Mouse (Mus musculus): ENCODE data around the gene Zfp1.

Gene Zfp1

DNA sequence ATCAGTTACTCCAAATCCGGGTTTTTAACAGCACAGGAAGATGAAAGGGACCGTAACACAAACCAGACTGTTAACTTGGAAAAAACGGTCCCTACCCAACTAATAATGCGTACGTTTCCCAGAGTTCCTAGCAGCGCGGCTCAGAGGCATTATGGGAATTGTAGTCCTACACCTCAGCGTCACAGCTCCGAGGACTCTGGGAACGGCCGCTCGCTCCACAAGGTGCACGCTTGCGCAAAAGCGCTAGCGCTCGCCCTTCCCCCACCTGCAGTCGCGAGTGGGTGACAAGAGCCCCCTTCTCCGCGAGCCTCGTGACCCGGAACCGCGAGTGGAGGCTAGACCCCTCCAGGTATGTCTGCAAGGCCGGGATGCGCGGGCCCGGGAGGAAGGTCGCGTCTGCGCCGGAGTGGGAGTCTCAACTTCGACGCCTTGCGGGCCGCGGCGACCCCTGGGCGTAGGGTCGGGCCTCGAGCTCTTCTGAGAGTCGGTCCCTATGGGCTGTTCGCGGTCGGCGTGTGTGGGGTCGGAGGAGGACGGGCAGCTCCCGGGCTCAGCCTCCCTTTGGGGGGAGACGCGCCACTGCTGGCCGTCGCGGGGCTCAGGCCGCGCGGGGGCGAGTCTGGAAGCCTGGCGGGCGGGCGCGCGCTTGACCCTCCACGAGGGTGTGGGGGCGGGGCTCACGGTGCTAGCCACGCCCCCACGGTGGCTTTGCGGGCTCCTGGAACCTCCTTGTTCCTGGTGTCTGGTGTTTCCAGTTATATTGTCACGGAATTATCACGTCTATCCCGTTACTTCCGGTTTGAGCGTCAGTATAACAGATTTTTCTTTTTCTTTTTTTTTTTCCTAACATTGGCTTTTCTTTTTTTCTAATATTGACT lies at the start of gene Zfp1:
Gene Zfp1 (plus strand): TSS at position 138 of the 878 bp plus-strand sequence.
- peak; percentile 92 for DNase-seq

DNA sequence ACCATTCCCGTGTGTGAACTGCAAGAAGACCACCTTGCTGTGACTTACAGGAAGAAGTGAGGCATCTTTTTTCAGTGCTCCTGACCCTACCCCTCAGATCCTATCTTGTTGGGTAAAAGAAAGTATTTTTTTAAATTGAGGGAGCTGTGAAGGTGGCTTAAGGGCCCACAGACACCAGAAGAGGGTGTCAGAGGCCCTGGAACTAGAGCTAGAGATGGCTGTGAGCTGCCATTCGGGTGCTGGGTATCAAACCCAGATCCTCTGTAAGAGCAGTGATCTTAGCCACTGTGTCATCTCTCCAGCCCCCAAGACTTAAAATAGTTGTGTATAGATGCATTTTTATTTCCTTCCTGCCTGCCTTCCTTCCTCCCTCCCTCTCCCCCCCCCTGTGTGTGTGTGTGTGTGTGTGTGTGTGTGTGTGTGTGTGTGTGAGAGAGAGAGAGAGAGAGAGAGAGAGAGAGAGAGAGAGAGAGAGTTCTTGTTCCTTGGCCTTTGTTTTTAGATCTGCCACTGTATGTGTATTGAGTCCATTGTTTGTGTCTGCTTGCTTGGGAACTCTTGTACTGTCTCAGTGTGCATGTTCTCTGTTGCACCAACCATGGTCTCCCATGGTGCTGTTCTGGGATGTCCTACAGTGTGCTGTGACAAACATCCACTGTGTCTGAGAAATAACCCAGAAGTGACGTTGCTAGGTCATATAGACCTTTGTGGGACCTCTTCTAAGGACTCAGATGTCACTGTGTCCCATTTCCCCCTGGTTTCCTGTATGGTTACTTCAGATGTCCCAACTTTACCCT lies 49.0 kb upstream of the Zfp1 start:
- DNase-seq: peak in 1 of 2 experiments; percentile 14

DNA sequence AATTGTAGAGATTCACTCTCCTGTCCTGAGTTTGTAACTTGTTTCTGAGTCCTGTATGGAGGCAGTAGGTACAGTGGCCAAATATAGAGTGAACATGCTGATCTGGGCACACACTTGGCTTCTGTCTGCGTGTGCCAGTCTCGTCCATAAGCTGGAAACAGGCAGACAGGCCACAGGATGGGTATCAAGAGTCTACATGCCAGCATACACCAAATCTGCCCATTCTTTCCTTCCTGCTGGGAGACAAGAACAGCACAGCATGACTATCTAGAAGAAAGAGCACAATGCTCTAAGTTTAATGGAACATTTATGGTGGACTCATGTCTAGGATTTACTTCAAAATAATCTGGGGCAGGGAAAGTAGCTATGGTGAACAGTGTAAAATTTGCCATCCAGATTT lies 48.2 kb upstream of the Zfp1 start:
- DNase-seq: no peak

DNA sequence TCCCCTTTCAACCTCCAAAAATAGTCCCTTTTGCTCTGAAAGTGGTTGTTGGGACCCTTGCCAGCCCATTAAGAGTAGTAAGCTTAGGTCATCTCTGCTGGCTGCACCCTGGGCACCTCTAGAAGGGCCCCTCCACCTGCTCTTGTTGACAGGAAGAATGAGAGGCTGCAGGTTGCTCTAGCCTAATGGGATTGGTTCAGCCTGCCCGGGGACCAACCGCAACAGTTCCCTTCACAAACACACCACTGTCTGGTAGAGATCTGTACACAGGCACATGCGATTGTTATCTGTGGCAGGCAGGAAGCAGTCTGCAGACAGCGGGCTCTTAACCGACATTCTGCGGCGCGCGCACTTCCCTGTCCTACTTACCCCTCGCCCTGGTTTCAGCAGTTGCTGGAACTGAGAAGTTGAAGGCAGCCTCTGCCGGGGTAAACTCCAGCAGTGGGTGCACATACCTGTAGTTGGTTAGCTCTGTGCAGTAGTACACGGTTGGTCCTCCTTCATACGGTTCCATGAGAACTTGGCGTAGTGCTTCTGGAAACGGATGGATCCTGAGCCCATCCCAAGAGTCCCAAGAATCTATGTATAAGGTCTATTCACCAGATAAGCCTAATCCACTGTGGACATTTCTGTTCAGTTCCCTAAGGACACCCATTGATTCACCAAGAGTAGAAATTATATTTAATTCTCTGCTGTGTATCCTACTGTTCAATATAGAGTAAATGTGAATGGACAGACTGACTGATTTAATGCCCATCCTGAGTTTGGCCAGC lies 47.3 kb upstream of the Zfp1 start:
- peak; percentile 62 to 72 for DNase-seq

DNA sequence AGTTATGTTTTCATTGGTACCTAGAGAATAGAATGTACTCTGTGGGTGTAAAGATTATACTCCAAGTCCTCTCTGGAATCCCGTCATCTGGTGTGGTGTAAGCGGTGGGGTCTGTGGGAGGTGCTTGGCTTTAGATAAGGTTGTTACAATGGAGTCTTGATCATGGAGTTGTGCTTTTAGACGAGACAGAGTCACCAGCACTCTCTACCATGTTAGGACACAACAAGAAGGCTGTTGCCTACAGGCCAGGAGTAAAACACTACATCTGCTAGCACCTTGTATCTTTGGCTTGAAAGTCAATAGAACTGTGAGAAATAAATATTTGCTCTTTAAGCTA lies 46.7 kb upstream of the Zfp1 start:
- DNase-seq: no peak

DNA sequence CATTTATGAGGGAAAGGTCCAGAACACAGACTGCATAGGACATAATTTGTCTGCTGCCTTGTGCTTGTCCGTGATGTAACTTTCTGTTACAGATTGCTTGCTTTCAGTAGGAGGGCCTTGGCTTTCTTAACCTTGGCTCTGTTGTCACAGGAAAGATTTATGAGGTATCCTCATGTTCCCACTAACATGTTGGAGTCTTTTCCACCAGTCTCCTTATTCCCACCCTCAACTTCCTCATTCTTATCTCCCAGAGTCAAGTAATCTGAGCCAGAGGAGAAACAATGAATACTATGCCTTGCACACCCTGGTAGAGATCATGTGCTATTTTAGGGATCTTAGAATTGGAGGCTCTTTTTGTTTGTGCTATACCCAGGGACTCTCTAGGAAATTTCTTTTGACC lies 45.9 kb upstream of the Zfp1 start:
- no peak for DNase-seq

DNA sequence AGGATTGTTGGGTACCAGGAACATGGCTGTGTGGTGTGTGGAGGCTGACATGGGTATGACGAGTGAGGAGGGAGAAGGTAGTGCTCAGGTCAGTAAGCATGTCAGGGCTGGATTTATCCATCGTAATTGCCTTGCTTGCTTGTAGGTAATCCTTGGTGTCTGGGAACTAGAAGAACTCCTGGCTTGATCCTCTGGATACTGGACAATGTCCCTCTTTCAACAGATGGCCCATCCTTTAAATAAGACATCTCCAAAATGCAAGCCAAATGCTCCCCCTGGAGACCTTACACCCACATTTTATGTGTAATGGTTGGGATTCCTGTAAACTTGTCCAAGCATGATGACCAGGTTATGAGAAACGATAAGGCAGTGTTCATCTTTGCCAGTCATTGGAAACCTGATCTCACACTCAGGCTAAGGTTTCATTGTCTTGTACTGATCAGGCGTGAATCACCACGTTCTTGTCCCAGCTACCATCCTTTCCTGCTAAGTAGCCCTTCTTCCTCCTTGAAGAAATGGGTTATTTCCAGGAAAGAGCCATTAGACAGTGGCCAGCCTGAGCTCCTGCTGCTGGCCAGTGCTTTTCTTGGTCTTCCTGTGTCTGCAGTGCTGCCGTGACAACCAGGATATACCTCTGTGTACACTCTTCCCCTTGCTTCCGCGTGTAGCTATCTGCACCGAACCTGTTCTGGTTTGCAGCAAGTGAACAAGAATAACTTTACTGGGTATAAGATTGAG lies 43.3 kb upstream of the Zfp1 start:
- no peak for DNase-seq

DNA sequence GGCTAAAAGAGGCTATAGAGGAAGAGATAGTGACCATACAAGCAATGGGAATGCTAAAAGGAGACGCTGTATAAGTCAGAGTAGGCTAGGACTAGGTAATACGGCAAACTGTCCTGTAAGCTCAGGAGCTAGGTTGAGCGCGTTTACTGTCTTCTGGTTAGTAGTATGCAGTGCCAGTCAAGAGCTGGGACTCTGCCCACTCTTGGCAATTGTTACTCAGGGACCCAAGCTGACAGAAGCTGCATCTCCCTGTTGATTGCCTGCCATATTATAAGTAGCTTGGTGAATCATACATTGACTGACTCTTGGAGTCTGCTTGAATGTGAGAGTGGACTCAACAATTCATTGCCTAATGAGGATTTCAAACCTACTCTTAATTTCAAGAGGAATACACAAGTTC lies 41.2 kb upstream of the Zfp1 start:
- DNase-seq: no peak

DNA sequence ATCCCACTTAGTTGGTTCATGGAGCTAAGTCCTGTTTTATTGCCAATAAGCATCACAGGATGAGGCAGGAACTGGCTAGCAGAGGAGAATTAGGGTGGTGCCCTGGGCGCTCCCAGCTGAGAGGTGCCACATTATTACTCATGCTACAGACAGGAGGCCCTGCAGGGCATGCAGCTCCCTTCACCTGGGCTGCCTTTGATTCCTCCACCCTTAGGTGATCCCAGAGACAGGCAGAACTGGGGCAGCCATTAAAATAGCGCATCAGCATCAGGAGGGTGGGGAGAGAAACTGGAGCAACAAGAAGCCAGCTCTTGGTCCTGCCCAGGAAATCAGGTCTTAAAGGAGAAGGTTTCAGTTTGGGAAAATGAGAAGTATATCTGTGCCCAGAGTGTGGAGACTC lies 38.2 kb upstream of the Zfp1 start:
- DNase-seq: no peak

DNA sequence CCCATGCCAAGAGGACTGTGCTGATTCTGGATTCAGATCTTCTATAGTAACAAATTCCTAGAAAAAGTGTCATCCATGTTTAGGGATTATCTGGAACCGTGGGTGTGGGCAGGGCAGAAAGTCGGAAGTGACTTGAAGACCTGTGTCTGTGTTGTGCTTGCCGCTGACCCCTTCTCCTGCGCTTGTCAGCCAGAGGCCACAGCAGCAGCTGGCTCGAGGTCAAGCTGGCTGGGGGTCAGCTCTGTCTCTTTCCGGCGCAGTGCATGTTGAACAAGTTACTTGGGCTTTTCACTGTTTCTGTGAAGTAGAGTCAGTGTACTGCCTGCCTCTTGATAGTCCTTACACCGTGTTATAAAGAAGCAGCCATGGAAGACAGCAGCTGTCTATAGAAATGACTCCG lies 36.2 kb upstream of the Zfp1 start:
- no peak for DNase-seq

DNA sequence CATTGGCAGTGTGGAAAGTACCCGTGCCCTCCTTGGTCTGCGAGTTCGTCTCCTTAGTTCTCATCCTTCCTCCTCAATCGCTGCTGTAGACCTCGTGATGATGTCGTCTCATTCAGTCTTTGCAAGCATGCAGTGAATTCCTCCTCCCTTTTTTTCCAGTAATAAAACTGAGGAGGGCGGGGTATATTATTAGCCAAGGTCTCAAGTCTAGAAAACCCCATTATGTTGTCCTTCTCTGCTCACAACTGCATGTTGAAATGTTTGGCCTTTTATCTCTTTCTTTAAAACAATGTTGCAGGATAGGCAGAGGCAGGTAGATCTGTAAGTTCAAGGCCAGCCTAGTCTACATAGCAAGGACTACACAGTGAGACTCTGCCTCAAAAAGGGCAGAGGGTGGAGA lies 35.8 kb upstream of the Zfp1 start:
- DNase-seq: no peak

DNA sequence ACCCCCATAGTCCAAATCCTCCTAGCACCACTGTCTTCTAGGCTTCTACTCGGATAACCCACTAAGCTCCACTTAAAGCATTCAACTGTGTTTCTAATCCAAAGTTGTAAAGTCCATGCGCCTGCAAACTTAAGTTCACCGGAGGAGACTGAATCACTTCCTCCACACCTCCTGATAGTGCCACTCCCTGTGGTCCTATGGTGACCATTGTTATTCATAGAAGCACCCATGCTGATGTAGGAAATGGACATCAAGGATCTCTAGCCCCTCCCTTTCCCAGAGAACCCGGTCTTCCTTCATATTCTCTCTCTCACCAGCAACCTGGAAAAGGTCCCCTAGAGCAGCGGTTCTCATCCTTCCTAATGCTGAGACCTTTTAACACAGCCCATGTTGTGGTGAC lies 30.0 kb upstream of the Zfp1 start:
- DNase-seq: no peak

DNA sequence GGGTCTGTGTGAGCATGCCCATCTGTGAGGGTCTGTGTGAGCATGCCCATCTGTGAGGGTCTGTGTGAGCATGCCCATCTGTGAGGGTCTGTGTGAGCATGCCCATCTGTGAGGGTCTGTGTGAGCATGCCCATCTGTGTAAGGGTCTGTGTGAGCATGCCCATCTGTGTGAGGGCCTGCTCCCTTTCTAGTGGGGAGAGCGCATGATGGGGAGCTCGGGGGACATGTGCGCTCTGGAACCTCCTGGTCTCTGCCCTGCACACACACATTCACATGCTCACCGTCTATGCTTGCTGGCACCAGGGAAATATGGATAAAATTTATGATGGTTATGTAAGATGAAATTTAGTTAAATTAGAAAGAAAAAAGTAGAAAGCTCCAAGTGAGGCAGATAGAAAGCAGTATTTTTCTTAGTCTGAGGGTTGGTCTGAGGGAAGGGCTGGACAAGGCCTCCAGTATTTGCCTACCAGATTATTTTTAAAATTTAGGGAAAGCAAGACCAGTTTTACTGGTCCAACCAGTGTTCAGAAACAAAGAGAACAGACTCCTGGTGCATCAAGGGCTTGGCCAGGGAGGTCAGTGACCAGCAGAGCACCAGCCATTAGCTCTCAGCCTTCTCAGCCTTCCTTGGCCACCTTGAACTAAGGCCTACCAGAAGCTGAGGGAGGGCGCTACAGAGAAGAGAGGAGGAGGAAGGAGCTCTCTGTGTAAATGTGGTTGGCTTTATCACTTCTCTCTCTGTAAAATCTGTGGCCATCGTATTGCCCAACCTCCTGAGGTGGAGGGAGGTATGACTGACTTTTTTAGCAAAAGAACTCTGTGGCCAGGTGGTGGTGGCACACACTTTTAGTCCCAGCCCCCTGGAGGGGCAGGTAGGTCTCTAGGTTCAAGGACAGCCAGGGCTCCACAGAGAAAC lies 28.2 kb upstream of the Zfp1 start:
- DNase-seq: no peak

DNA sequence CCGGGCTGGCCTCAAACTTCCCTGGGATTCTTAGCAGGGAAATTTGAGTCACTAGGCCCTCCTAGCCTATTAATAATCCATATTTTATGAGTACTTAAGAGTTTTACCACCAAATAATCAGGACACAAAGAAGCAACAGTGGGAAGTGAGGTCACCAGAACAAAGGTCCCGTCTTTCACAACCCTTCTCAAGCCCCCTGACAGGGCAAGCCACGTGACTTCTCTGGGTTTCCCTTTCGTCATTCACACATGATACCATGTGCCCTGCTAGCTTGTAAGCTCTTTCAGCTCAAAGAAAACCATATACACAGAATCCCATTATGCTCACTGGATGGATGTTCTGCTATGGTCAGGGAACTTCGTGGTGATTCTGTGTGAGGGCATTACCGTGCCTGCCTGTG lies 25.4 kb upstream of the Zfp1 start:
- no peak for DNase-seq

DNA sequence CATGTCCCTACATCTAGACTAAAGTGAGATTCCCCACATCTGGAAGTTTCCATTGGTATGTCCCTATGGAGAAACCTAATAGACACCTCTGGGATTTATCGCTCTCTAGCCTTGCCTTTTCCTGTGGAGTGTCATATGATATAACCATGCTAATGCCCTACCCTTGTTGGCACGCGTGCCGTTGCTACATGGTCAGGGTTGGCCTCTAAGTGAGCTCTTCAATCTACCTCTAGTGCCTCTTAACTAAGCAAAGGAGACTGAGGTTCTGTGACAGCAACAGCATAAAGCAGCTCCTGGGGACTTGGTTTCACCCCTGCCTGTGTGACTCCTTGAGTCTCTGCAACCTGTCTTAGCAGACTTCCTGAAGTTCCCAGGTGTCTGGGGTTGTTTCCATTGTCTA lies 24.9 kb upstream of the Zfp1 start:
- no peak for DNase-seq

DNA sequence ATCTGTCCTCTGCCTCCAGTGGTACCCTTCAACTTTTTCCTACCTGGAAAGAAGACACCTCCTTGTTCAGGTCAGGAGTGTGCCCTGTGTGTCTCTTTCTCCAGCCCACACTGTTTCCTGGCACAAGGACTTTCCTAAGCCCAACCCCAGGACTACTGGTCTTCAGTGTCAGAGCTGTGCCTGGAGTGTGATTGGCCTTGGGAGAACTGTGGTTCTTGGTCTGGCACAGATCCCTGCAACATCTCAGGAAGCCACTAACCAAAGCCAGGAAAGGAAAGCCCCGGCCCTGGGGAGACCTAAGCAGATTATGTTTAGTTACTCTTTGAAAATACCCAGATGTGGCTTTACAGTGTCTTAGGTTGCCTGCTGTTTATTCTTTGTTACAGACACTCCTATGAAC lies 23.3 kb upstream of the Zfp1 start:
- no peak for DNase-seq

DNA sequence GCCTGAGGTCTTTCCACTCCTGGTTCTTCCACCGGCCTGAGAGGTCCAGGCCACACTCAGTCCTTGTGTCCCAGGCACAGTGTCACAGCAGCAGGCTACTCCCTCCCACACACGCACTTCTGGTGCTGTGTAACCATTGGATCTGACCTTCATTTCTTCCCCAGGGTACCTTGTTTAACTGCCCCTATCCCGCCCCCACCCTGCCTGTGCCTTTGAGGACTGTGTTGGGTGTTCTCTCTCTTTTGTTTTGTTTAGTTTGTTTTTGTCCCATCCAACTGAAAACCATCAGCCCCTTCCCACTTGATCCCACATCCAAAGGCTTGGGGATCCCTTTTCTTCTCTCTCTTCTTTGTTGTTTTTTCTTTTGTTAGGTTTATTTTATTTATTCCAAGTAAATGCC lies 21.1 kb upstream of the Zfp1 start:
- DNase-seq: no peak

DNA sequence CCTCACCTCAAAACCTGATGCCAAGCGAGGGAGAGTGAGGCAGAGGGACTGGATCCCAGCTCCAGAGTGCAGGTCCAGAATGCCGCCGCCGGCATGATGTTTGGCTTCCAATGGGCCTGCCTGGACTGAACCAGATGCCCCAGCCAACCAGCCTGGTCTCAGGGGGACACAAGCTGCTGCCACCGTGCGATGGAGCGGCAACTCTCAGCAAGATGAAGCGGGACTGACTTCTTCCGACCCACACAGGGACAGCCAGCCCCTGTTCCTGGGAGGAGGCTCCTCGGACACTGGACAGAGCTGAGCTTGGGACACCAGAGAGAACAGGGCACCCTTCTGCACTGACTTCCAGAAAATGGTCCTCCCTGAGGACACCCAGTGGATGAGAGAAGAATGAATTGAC lies 20.6 kb upstream of the Zfp1 start:
- DNase-seq: no peak

DNA sequence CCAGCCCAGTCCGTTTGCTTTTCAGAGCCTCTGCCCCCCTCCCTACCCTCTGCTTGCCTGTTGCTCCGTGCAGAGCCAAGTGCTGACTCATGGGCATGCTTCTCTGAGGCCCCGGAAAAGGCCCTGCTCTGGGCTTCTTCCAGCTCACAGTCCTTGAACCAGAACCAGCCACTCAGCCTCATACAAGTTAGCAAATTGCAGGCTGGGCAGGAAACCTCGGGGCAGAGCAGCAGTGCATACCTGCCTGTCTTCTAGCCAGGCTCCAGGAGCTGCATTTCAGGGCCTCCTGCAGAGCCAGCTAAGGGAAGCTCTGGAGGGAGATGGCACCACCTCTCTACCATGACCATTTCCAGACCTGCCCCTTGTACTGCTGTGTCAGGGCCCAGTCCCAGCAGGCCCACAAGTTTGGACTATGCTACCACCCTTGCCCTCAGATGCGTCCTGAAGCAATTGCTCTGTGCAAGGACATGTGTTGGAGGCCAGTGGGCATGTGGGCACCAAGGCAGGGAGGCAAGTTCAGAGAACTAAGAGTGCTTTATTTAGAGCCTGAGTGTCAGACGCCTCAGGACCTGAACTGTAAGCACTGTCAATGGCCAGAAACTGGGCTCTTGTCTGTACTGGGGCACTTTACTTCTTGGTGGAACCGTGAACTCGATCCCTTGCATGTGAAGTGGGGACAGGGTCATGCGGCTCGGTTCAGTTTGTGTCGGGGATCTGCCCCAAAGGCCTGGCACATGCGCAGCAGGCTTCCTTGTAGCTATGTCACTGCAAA lies 18.9 kb upstream of the Zfp1 start:
- no peak for DNase-seq

DNA sequence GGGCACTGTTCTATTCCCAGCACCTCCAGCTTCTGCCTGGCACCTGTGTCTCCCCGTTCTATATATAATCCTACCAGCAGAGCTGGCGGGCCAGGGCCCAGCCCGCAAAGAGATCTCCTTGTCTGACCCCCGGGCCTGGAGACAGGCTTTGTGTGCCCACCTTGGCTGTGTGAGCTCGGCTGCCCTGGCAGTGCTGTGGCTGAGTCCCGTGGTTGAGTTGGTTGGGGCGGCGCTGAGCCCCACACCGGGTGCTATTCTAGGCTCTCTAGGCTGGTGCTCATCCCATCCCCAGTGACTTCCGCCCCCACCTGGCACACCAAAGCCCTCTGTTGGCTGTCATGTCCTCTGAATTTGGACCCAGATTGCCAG lies 18.4 kb upstream of the Zfp1 start:
- DNase-seq: no peak
